Mouse (Mus musculus): Measurements from ENCODE around the gene Kitl. TPM values are rescaled to one million over a fixed set of nuclear protein-coding genes. Genes with fewer than 3 reads are reported as not detected.
A peak's percentile ranks its signal among the peaks of the same experiment; 100 is the strongest.

The Kitl gene
- polyA plus RNA-seq, 1 experiment from 2014 or later = 22.2 TPM

- DNase-seq = no peak
- no peak overlapping the region for H3K27ac ChIP-seq (replicated peaks; ENCODE audit: low read depth, low read length)
- no peak overlapping the region for H3K4me3 ChIP-seq (replicated peaks; ENCODE audit: low read depth, low read length)
- H3K4me2 ChIP-seq (ENCODE audit: low read length) = no peak overlapping the region
- no peak overlapping the region for H3K9ac ChIP-seq (replicated peaks; ENCODE audit: low read length)
- H3K27me3 ChIP-seq (ENCODE audit: control insufficient read depth, insufficient read depth, low read length) = no peaks in the 10 kb centered on the region
- ATAC-seq (ENCODE audit: low FRiP score, low TSS enrichment) = no peak
- no peaks in the 10 kb centered on the region for H3K9me3 ChIP-seq (ENCODE audit: control insufficient read depth, low read length)
- H3K36me3 ChIP-seq (ENCODE audit: control insufficient read depth, insufficient read depth, low read length) = no peaks in the 10 kb centered on the region
- no peaks in the 10 kb centered on the region for H3K4me1 ChIP-seq (ENCODE audit: control insufficient read depth, insufficient read depth, low read length)
- WGBS = 72% methylated on average over 4 of the region's 4 CpGs
Observed at GRCm38 (mm10) chr10:100003797-100004196, 11.6 kb upstream of the Kitl start.

- 63% methylated on average over 6 of the region's 6 CpGs for WGBS
- Histone ChIP-seq H3K4me3 (replicated peaks; ENCODE audit: low read depth, low read length) (no peak overlapping the region), H3K36me3 (ENCODE audit: control insufficient read depth, insufficient read depth, low read length) (no peaks in the 10 kb centered on the region), H3K27ac (replicated peaks; ENCODE audit: low read depth, low read length) (no peak overlapping the region), H3K9ac (replicated peaks; ENCODE audit: low read length) (no peak overlapping the region), H3K27me3 (ENCODE audit: control insufficient read depth, insufficient read depth, low read length) (peaks cover 30% of the 10 kb centered on the region), H3K4me2 (ENCODE audit: low read length) (no peak overlapping the region), H3K4me1 (ENCODE audit: control insufficient read depth, insufficient read depth, low read length) (no peaks in the 10 kb centered on the region), H3K9me3 (ENCODE audit: control insufficient read depth, low read length) (no peaks in the 10 kb centered on the region)
- ATAC-seq (ENCODE audit: low FRiP score, low TSS enrichment) (no peak), DNase-seq (no peak)
Observed at GRCm38 (mm10) chr10:100009681-100010080, 5.7 kb upstream of the Kitl start.

GRCm38 (mm10) chr10:100010291-100010690 lies 5.1 kb upstream of the Kitl start:
- Histone ChIP-seq H3K4me3 (replicated peaks; ENCODE audit: low read depth, low read length) (no peak overlapping the region), H3K4me2 (ENCODE audit: low read length) (no peak overlapping the region), H3K27ac (replicated peaks; ENCODE audit: low read depth, low read length) (no peak overlapping the region), H3K9ac (replicated peaks; ENCODE audit: low read length) (no peak overlapping the region), H3K27me3 (ENCODE audit: control insufficient read depth, insufficient read depth, low read length) (peaks cover 36% of the 10 kb centered on the region), H3K36me3 (ENCODE audit: control insufficient read depth, insufficient read depth, low read length) (no peaks in the 10 kb centered on the region), H3K4me1 (ENCODE audit: control insufficient read depth, insufficient read depth, low read length) (no peaks in the 10 kb centered on the region), H3K9me3 (ENCODE audit: control insufficient read depth, low read length) (no peaks in the 10 kb centered on the region)
- DNase-seq (no peak), ATAC-seq (ENCODE audit: low FRiP score, low TSS enrichment) (no peak)
- WGBS = 79% methylated on average over 9 of the region's 9 CpGs

- Histone ChIP-seq H3K27ac (replicated peaks; ENCODE audit: low read depth, low read length) (no peak overlapping the region), H3K9me3 (ENCODE audit: control insufficient read depth, low read length) (no peaks in the 10 kb centered on the region), H3K36me3 (ENCODE audit: control insufficient read depth, insufficient read depth, low read length) (no peaks in the 10 kb centered on the region), H3K4me3 (replicated peaks; ENCODE audit: low read depth, low read length) (no peak overlapping the region), H3K4me2 (ENCODE audit: low read length) (no peak overlapping the region), H3K9ac (replicated peaks; ENCODE audit: low read length) (no peak overlapping the region), H3K27me3 (ENCODE audit: control insufficient read depth, insufficient read depth, low read length) (peaks cover 67% of the 10 kb centered on the region), H3K4me1 (ENCODE audit: control insufficient read depth, insufficient read depth, low read length) (peaks cover 6% of the 10 kb centered on the region; the same call in 1 of the 2 replicates)
- ATAC-seq (ENCODE audit: low FRiP score, low TSS enrichment) = no peak
- no peak for DNase-seq
- WGBS = 39% methylated on average over 2 of the region's 2 CpGs
Observed at GRCm38 (mm10) chr10:100014096-100014495, 1.3 kb upstream of the Kitl start.

- Histone ChIP-seq H3K4me2 (ENCODE audit: low read length) (peak overlapping the region; percentile 99), H3K9me3 (ENCODE audit: control insufficient read depth, low read length) (no peaks in the 10 kb centered on the region), H3K9ac (replicated peaks; ENCODE audit: low read length) (peak overlapping the region; percentile 60; the same call in 1 of the 2 replicates), H3K27me3 (ENCODE audit: control insufficient read depth, insufficient read depth, low read length) (peaks cover 81% of the 10 kb centered on the region), H3K4me1 (ENCODE audit: control insufficient read depth, insufficient read depth, low read length) (peaks cover 6% of the 10 kb centered on the region; the same call in 1 of the 2 replicates), H3K4me3 (replicated peaks; ENCODE audit: low read depth, low read length) (peak overlapping the region; percentile 56), H3K36me3 (ENCODE audit: control insufficient read depth, insufficient read depth, low read length) (no peaks in the 10 kb centered on the region), H3K27ac (replicated peaks; ENCODE audit: low read depth, low read length) (no peak overlapping the region; the same call in 1 of the 2 replicates)
- DNase-seq (peak; percentile 74), ATAC-seq (ENCODE audit: low FRiP score, low TSS enrichment) (peak; percentile 28; the same call in 1 of the 2 replicates)
- WGBS = under 1% methylated on average over 28 of the region's 28 CpGs
Observed at GRCm38 (mm10) chr10:100016326-100016709, 888 bp downstream of the Kitl start.

GRCm38 (mm10) chr10:100016941-100017770 lies 1.7 kb downstream of the Kitl start:
- Histone ChIP-seq H3K4me3 (replicated peaks; ENCODE audit: low read depth, low read length) (peak overlapping the region; percentile 56), H3K4me2 (ENCODE audit: low read length) (peak overlapping the region; percentile 99), H3K27me3 (ENCODE audit: control insufficient read depth, insufficient read depth, low read length) (peaks cover 83% of the 10 kb centered on the region), H3K27ac (replicated peaks; ENCODE audit: low read depth, low read length) (no peak overlapping the region), H3K9me3 (ENCODE audit: control insufficient read depth, low read length) (no peaks in the 10 kb centered on the region), H3K4me1 (ENCODE audit: control insufficient read depth, insufficient read depth, low read length) (peaks cover 10% of the 10 kb centered on the region; the same call in 1 of the 2 replicates), H3K9ac (replicated peaks; ENCODE audit: low read length) (no peak overlapping the region), H3K36me3 (ENCODE audit: control insufficient read depth, insufficient read depth, low read length) (no peaks in the 10 kb centered on the region)
- DNase-seq = peak; percentile 32
- no peak for ATAC-seq (ENCODE audit: low FRiP score, low TSS enrichment)
- WGBS = 24% methylated on average over 13 of the region's 13 CpGs

GRCm38 (mm10) chr10:100017771-100018070 lies 2.3 kb downstream of the Kitl start:
- peak; percentile 59 for DNase-seq

GRCm38 (mm10) chr10:100018493-100018892 lies 3.1 kb downstream of the Kitl start:
- no peak overlapping the region for H3K27ac ChIP-seq (replicated peaks; ENCODE audit: low read depth, low read length)
- peak overlapping the region; percentile 56 for H3K4me3 ChIP-seq (replicated peaks; ENCODE audit: low read depth, low read length)
- peaks cover 90% of the 10 kb centered on the region for H3K27me3 ChIP-seq (ENCODE audit: control insufficient read depth, insufficient read depth, low read length)
- no peak overlapping the region for H3K9ac ChIP-seq (replicated peaks; ENCODE audit: low read length)
- peak; percentile 37 for DNase-seq
- H3K9me3 ChIP-seq (ENCODE audit: control insufficient read depth, low read length) = no peaks in the 10 kb centered on the region
- ATAC-seq (ENCODE audit: low FRiP score, low TSS enrichment) = no peak
- 0 out of 2 replicates have a peak overlapping the region, but pooled peaks have one; percentile 99 for H3K4me2 ChIP-seq (ENCODE audit: low read length)
- WGBS = 39% methylated on average over 5 of the region's 5 CpGs
- peaks cover 12% of the 10 kb centered on the region; the same call in 1 of the 2 replicates for H3K4me1 ChIP-seq (ENCODE audit: control insufficient read depth, insufficient read depth, low read length)
- H3K36me3 ChIP-seq (ENCODE audit: control insufficient read depth, insufficient read depth, low read length) = no peaks in the 10 kb centered on the region

More at GRCm38 (mm10) chr10:100017771-100018070, 2.3 kb downstream of the Kitl start:
- Histone ChIP-seq H3K9ac (replicated peaks; ENCODE audit: low read length) (no peak overlapping the region), H3K27ac (replicated peaks; ENCODE audit: low read depth, low read length) (no peak overlapping the region), H3K27me3 (ENCODE audit: control insufficient read depth, insufficient read depth, low read length) (peaks cover 88% of the 10 kb centered on the region), H3K4me2 (ENCODE audit: low read length) (peak overlapping the region; percentile 99), H3K9me3 (ENCODE audit: control insufficient read depth, low read length) (no peaks in the 10 kb centered on the region), H3K36me3 (ENCODE audit: control insufficient read depth, insufficient read depth, low read length) (no peaks in the 10 kb centered on the region), H3K4me3 (replicated peaks; ENCODE audit: low read depth, low read length) (peak overlapping the region; percentile 56), H3K4me1 (ENCODE audit: control insufficient read depth, insufficient read depth, low read length) (peaks cover 12% of the 10 kb centered on the region; the same call in 1 of the 2 replicates)
- WGBS = 3% methylated on average over 10 of the region's 10 CpGs
- no peak for ATAC-seq (ENCODE audit: low FRiP score, low TSS enrichment)
